Mouse (Mus musculus): ENCODE measurements at regions not wholly inside any gene's neighbourhood (a gene's known extent, or its start where the extent isn't known, plus 50 kb on each side); places are given as distances from the start of the nearest gene placed in this dataset.

DNA sequence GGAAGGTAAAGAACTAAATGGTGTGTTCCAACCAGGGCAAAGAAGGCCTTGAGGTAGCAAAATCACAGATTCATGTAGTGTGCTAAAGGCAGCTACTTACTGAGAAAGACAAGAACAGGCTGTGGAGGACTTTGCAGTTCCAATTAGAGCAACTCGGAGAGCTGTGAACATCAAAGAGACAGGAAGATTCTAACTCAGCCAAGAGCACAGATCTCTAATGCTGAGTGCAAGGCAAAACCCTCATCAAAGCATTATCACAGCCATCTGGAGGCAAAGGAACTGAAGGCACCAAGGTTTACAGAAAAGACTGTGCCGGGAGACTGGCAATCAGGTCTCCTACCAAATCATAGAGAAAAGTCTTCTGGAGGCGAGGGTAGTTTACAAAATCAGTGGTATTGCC, 111.1 kb downstream of the S1pr1 start:
- intact Hi-C loops (cut with DNase I) = no loop called here
- DNase-seq = no peak

DNA sequence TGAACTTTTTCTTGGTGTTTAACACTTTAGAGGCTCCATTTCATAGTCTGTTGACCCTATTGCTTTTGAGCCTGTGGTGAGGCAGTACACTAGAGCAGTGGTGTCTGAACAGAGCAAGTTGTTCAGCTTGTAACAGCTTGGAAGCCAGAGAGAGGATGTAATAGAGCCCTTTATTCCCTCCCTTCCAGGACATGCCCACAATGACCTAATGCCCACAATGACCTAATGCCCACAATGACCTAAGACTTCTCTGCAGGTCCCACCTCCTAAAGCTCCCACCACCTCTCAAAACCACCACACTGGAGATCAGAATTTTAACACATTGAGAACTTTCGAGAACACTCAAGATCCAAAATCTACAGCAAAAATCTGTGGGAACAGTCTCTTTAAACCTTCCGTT, 115.6 kb downstream of the S1pr1 start:
- intact Hi-C loops (cut with DNase I) = no loop called here
- DNase-seq = no peak

DNA sequence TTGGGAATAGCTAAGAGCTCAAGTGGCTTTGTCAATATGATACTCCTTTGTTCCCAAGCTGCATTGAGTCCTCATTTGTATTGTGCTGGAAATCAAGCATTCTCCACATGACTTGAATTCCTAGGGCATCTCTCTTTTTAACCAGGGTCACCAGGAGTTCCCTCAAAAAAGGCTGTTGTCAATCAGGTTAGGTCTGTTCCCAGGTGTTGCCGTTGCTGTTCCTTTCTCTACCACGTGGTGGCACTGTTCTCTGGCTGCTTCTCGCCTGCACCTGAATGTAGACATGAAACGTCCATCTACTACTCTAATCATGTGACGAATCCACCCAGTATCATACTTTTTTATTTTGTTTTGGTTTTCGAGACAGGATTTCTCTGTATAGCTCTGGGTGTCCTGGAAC, 118.3 kb downstream of the S1pr1 start:
- DNase-seq = peak; percentile 47
- intact Hi-C loops (cut with DNase I) = no loop called here

DNA sequence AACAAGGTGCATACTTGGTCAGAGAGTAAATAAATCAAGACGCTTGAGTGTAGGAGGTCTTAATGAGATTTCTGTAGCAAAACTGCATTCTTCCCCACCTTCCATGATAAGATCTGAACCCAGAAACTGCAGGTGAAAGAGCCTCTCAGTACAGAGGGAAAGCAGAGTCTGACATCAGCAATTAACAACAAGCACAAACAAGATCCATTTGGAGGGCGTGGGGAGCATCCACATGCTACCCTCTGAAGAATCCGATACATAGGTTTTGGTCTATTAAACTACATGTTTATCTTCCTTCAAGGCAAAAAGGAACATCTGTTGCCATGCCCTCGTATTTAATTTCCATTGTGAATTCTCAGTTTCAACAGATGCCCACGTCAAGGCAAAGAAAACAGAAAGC, 124.2 kb downstream of the S1pr1 start:
- intact Hi-C loops (cut with DNase I) = no loop called here
- DNase-seq = no peak

DNA sequence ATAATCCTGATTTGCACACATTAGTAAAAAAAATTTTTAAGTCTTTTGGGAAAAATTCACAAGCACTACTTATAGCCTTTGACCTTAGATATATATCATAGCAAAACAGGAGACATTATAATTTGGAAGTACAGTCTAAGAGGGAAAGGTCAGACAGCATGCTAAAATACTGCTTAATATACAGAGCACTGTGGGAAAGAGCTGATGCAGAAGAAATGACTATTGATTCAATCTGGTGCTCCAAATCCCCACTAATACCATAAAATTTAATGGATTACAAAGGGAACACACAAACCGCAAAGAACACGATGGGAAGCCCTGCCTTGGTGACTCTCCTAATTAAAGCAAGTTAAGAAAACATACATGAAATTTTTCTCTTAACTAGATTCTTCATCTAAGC, 126.3 kb downstream of the S1pr1 start:
- no peak for DNase-seq
- intact Hi-C loops (cut with DNase I) = no loop called here

DNA sequence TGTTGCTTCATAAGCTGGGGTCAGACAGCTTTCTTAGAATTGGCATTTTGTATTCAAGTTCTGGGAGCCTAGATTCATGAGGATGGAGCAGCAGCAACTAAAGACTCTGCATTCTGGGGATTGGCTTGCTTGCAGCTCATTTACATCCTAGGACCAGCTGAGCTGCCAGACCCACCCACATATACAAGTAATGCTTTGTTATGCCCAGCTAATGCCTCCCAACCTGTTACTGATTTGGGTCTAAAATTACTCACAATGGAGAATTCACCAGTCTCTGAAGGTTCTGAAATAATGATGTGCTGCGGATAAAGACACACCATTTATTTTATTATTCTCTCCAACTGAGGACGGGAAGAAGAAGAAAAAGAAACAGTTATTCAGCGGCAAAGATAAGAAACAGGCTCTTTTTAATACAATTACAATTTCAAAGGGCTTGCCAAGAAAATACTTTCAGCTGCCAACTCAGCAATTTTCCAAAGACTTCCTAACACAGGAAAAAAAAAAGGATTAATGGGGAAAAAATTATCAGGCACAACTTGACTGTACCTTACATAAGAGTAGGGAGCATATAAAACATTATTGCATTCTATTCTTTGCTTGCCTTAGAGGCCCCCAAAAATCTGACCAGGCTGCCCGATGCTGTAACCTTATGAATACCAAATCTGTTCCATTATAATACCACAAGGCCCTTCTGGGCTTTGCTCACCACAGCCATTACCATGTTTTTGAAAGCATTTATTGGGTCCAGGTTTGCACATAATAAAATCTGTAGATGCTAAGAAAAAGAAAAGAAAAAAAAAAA, 134.5 kb downstream of the S1pr1 start:
- DNase-seq = peak; percentile 6
- intact Hi-C loops (cut with DNase I) = no loop called here

DNA sequence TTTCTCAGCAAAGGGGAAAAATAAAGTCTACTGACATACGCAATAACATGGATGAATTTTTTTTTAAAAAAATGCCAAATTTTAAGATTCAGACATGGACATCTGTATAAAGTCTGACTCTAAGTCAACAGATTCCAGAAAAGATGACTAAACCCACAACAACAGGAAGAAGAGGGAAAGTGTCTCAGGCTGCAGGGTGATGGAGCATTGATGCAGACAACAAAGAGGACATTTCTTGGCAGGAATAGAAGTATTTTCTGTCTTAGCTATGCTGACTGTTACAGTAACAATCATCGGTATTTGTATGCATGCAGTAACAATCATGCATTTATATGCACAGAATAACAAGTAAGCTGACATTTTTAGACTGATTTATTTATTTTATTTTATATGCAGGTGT, 139.5 kb downstream of the S1pr1 start:
- intact Hi-C loops (cut with DNase I) = no loop called here
- DNase-seq = no peak

DNA sequence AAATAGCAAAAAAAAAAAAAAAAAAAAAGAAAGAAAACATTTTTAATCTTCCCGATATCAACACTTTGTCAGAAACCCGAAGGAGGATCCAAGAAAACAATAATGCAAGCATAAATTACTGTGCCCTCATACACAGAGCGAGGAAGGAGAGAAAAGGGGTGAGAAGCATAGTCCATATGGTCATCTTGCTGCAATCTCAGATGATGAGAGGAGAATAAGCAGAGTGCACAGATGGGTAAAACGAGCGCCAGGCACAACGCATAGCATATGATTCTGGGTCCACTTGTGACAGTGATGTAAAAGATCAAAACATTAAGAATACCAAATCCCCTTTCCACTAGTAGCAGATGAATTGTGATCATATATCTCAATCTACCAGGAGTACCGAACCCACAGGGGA, 152.1 kb downstream of the S1pr1 start:
- intact Hi-C loops (cut with DNase I) = no loop called here
- DNase-seq = no peak

DNA sequence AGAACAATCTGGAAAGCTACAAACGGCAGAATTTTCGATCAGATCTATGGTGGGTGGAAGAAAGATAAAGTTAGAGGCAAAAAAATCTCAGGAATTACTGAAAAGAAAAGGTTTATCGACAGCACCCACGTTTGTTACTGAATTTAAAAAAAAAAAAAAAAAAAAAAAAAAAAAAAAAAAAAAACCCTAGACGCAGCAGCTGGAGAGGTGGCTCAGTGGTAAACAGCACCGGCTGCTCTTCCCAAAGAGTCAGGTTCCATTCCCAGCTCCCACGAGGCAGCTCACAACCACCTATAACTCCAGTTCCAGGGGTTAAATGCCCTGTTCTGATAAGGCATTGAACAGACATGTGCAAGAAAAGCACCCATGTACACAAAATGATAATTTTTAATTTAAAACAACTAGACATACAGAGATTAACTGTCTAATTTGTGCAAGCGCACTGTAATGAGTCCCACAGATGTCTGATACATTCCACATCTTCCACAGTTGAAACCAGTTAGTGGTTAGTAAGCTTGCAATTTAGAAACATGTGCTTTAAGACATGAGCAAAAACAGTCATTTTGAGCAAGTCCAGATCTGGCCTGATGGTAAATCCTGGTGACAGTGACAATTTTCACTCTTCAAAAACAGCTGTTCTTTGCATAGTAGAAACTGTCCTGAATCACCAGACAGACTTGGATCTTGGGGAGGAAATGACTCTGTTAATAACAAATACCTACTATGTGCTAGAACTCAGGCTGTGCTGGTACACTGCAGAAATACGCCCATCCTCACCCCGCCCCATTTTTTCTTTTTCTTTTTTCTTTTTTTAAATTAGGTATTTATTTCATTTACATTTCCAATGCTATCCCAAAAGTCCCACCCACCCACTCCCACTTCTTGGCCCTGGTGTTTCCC, 159.8 kb downstream of the S1pr1 start:
- DNase-seq = no peak
- intact Hi-C loops (cut with DNase I) = no loop called here

DNA sequence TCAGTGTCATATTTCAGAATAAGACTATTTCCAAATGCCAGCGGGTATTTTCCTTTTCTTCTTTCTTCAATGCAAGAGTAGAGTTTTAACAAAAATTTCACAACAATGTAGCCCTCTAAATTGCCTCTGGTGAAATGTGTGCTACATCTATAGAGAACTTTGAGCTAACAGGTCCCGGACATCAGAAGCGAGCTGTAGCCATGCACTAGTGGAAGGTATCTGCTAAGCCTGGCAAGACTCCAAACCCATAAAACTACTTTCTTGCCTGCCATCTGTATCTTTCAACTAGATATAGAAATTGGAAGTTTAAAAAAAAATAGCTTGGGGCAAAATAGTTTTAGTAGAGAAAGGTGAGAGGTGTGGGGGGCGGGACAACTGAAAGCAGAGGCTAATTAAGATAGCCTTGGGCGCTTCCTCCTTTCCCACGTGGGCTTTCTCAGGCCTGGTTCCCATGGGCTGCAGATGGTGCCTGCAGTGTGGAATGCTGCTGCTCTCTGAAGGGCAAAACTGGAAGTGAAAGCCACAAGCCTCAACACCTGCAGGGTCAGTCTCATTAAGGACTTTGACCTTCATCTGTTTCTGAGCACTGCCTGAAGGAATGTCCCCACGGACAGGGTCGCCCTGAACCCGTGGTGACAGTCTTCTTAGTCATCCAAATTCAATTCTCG, 160.9 kb downstream of the S1pr1 start:
- DNase-seq = peak; percentile 6
- intact Hi-C loops (cut with DNase I) = no loop called here

DNA sequence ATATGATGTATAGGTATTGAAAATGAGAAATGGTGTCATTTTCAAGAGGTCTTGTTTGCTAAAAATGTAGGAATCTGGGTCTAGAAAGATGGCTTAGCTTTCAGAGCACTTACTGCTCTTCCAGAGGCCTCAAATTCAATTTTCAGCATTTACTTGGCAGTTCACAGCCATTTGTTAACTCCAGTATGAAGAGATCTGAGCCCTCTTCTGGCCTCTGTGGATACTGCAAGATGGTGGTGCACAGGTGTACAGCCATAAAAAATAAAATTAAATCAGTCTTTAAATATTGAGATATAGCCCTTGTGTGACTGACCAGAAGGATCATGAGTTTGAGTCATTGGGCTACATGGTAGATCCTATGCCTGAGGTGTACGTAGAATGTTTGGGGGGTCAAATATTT, 173.1 kb downstream of the S1pr1 start:
- intact Hi-C loops (cut with DNase I) = no loop called here

DNA sequence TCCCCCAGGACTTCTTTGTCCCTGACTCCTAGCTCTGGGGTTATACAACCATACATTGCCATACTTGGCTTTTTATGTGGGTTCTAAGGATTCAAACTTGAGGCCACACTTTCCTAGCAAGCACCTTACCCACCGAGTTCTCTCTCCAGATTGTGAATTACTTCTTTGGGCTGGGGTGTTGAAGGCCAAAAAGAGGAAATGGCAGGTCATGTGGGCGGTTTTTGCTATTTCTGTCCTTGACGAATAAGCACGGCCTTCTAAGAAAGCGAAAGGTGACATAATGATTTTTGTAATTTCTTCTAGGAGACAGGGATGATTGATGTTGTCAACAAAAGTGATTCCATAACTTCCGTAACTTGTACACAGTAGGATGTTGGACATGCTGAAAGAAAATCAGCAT, 176.5 kb downstream of the S1pr1 start:
- intact Hi-C loops (cut with DNase I) = no loop called here
- DNase-seq = no peak

More for the DNA sequence above, 173.1 kb downstream of the S1pr1 start:
- peak; percentile 30 for DNase-seq

DNA sequence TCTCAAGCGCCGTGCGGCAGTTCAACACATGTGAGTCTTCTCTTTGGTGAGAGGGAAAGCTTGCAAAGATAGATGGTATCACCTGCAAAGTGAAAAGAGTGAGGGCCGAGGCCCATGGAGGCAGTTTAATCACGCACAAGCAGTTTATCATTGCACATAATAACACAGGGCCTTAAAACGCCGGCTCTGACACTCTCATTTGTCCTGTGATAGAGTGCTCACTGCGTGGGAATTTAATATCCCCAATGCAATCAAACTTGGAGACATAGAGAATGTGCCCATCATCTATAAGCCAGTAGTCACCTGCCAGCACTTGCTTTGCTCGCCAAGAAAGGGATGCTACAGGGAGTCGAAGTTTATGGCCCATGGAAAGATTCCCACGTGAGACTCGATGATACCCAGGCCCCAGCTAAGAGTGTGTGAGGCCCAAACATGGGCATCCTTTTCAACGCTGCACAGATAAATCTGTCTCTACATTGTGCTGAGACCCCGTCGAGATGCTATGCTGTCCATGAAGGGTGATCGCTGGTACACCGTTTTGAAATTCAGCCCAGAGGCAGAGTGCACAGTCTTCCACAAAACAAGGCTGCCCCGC, 182.6 kb downstream of the S1pr1 start:
- DNase-seq = no peak
- intact Hi-C loops (cut with DNase I) = no loop called here

DNA sequence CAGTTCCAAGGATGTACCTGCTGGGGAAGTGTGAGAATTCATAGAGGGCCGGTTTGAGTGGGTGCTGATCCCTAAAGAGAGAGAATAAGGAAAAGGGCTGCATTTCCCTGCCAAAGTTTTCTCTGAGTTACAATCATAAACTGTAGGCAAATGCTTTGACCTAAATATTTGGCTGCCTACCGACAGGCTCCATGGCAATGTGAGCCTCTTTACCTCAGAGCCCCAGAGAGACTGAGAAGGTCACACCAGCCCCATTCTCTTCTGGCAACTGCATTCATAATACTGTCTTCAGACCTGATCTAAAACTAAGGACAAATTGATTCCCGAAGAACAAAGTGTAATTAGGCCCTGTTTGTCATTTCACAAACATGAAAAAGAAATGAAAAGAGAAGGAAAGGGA, 184.4 kb downstream of the S1pr1 start:
- intact Hi-C loops (cut with DNase I) = no loop called here
- no peak for DNase-seq

DNA sequence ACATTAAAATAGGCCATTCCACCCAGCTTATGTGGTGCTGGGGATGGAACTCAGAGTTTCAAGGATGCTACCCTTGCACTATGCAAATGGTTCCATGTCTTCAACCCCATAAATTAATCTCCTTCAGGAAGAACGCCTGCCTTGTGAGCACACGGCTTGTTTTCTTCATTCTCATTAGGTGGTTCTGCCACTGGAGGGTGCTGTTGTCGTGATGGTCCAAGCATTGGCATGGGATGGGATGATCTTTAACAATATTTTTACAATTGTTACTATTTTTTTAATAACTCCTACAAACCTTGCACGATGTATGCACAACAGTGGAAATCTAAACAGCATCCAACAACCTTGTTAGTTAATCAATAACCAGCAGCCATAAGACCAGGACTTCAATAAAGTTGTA, 185.0 kb downstream of the S1pr1 start:
- peak; percentile 27 for DNase-seq
- intact Hi-C loops (cut with DNase I) = no loop called here

DNA sequence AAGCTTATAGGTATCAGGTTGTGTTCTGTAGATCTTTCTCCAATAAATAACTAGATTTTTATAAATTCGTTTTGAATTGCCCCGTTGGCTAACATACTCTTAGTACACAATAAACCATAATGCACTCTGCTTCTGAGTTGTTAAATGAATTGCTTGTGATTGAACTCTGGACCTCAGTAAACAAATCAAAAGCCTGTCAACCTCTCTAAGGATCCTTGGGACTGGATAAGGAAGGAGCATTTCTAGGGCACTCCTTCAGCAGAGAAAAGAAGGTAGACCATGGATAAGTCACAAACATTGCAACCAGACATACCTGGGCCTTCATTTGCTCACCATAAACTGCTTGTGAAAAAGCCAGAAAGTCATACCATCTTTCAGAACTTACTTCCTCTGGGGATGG, 191.4 kb downstream of the S1pr1 start:
- DNase-seq = no peak
- intact Hi-C loops (cut with DNase I) = loop anchor here (5.0 kb wide), 1 partner anchor 1426 kb away; no protein-coding TSS in a partner anchor

DNA sequence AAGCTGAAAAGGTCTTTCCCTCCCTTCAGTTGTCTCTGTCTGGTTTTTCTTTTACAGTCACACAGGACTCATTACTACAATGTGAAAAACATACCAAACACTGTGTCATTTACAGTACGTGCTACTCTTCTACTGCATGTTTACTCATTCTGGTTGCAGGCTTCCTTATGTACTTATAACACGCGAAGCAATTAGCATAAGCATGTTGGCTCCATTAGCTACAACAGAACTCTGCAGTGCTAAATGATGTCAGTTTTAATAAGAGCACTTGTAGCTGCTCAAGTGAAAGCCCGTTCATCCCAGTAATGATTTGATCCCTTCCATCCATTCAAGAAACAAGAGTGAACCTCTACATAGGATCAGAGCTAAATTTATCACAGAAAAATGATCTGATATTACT, 199.2 kb downstream of the S1pr1 start:
- DNase-seq = no peak
- intact Hi-C loops (cut with DNase I) = no loop called here

DNA sequence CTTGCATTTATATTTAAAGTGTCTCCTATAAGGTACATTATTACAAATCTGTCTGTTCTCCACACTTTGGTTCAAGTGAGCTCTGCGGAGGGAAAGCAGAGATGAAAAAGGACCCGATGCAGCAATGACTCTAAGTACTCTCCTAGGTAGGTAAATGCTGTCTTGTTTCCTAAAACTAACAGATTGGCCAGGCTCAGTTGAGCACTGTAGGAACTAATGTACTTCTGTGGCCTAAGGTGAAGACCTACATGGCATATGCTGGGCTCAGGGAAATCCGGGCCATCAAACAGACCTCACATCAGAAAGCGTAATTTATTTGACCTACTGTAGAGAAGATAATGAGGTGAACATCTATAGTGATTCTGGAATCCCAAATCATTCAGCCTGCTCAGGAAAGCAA, 205.2 kb downstream of the S1pr1 start:
- DNase-seq = no peak
- intact Hi-C loops (cut with DNase I) = no loop called here

DNA sequence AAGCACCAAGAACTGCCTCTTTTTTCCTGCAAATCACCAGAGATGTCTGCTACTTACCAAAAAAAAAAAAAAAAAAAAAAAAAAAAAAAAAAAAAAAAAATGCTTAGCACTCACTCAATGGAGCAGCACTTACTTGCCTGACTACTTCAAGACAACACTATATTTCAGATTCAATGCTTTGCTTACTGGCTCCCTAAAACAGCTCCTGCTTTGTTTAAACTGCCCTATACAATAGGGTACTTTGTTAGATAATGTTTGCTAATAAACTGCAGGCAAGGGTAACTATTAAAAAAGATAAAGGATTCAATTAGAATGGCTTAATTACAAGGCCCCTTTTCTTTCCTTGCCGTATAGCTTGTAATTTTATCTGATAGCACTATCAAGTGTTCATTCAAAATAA, 217.5 kb downstream of the S1pr1 start:
- intact Hi-C loops (cut with DNase I) = no loop called here
- DNase-seq = no peak

DNA sequence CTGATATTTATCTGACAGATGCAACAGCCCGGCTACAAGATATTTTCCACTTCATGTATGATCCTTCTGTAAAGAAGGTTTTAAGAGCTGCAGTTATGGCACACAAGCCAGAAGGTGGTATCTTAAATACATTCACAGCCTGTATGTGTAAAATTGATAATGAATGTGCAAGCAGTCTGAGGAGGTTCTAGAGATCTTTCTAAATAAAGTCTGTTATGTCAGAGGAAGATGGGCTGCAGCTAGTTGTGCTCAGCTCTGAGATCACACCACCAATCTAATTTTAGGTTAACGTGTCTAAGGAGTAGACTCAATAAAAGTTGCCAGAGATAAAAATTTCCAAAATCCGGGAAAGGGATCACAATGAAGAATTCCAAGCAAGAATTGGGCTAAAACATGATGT, 218.8 kb downstream of the S1pr1 start:
- DNase-seq = no peak

DNA sequence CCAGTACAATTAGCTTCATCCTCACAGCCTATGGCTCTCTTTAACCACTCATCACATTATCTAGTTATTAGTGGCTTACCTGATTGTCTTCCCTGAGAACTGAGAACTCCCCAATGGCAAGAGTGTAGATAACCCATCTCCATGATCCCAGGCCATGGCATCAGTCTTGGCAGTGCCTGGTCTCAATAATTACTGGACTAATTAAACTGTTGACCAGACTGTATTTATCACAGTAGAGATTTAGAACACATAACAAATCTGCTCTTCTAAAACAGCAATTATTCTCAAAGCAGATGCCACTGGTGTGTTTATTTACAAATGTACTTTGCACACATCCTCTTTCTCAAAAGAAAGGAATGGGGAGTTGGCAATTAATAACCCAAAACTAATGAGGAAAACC, 219.2 kb downstream of the S1pr1 start:
- DNase-seq = no peak
- intact Hi-C loops (cut with DNase I) = no loop called here

More for the DNA sequence above, 218.8 kb downstream of the S1pr1 start:
- intact Hi-C loops (cut with DNase I) = no loop called here
